Mouse (Mus musculus) E14TG2a.4 (cell line): ENCODE results near the gene Gsta3.

ENCODE experiments used
- CTCF ChIP-seq: conservative IDR thresholded peaks from 2 replicates; pipeline ENCODE4 v1.5.1; 2014; ENCODE audit warnings: low read length
- NANOG ChIP-seq: IDR thresholded peaks from 2 replicates; pipeline ENCODE4 v1.6.1; 2014; ENCODE audit warnings: borderline replicate concordance, low read length, mixed read lengths
- POU5F1 ChIP-seq: IDR thresholded peaks from 2 replicates; pipeline ENCODE4 v1.6.1; 2014; ENCODE audit warnings: low read length, borderline replicate concordance

- no peak for TF ChIP-seq CTCF
- no peak for TF ChIP-seq NANOG
- TF ChIP-seq POU5F1 = no peak
Measured at GRCm38 (mm10) chr1:21274437-21275040, 34.1 kb downstream of the Gsta3 start.
